Mouse (Mus musculus) C2C12 (cell line): Measurements from ENCODE around the gene Id1.

Experiments used
- CTCF ChIP-seq: IDR thresholded peaks from one replicate; pipeline ENCODE4 v1.5.1; 2011; ENCODE audit not compliant: control insufficient read depth, insufficient read depth, insufficient read length
- MAX ChIP-seq: IDR thresholded peaks from one replicate; pipeline ENCODE4 v1.6.1; 2011; ENCODE audit warnings: mild to moderate bottlenecking, control low read depth

- TF ChIP-seq CTCF (no peak), MAX (no peak)
Observed at GRCm38 (mm10) chr2:152757478-152757877, 21.4 kb downstream of the Id1 start.
